Mouse (Mus musculus) adrenal gland, postnatal 25 days (tissue): ENCODE results near the gene Plekhf1. TPM values are rescaled to one million over a fixed set of nuclear protein-coding genes. Genes with fewer than 3 reads are reported as not detected.

ENCODE experiments used
- DNase-seq: peaks from one replicate; pipeline ENCODE4 v3.0.0; 2021; ENCODE audit warnings: mixed read lengths
- long read RNA-seq: library from polyadenylated mRNA; stranded (forward); transcript quantifications from one replicate; pipeline ENCODE4 v2.0.0, GENCODE M21; 2021
- total RNA-seq: library from RNA; stranded (reverse); gene quantifications from 2 replicates; pipeline ENCODE4 v1.2.3, GENCODE M21; 2021

The Plekhf1 gene
- 1.9 and 2.2 TPM in 2 replicates for total RNA-seq
- long read RNA-seq, full-length matches to known transcripts: 15 of 20 reads
- long read RNA-seq, partial matches to known transcripts: 0 of 20 reads
- long read RNA-seq, other reads (novel, unspliced or antisense): 5 of 20 reads

- DNase-seq: peak; percentile 95
Observed at GRCm38 (mm10) chr7:38227900-38228298, at the start of gene Plekhf1. Plekhf1 (minus strand) TSS chr7:38228016.

- no peak for DNase-seq
Observed at GRCm38 (mm10) chr7:38272551-38272950, 44.7 kb upstream of the Plekhf1 start.

GRCm38 (mm10) chr7:38271859-38272258 is 44.0 kb upstream of the Plekhf1 start:
- no peak for DNase-seq

GRCm38 (mm10) chr7:38271511-38271811 is 43.6 kb upstream of the Plekhf1 start:
- no peak for DNase-seq

GRCm38 (mm10) chr7:38270703-38271510 is 43.1 kb upstream of the Plekhf1 start, which contains the start of gene Pop4:
Pop4 (minus strand) TSS chr7:38271423.
- DNase-seq: peak; percentile 92

GRCm38 (mm10) chr7:38267006-38267680 is 39.3 kb upstream of the Plekhf1 start:
- DNase-seq: peak; percentile 47

GRCm38 (mm10) chr7:38262406-38262805 is 34.6 kb upstream of the Plekhf1 start:
- peak; percentile 61 for DNase-seq

GRCm38 (mm10) chr7:38259631-38260030 is 31.8 kb upstream of the Plekhf1 start:
- DNase-seq: no peak

GRCm38 (mm10) chr7:38253441-38253840 is 25.6 kb upstream of the Plekhf1 start:
- no peak for DNase-seq

- DNase-seq: no peak
Observed at GRCm38 (mm10) chr7:38251494-38252216, 23.8 kb upstream of the Plekhf1 start.

GRCm38 (mm10) chr7:38242417-38242816 is 14.6 kb upstream of the Plekhf1 start:
- no peak for DNase-seq

- DNase-seq: no peak
Observed at GRCm38 (mm10) chr7:38237140-38237539, 9.3 kb upstream of the Plekhf1 start.

- DNase-seq: no peak
Observed at GRCm38 (mm10) chr7:38236400-38237105, 8.7 kb upstream of the Plekhf1 start.

GRCm38 (mm10) chr7:38230285-38230684 is 2.5 kb upstream of the Plekhf1 start:
- no peak for DNase-seq

- DNase-seq: no peak
Observed at GRCm38 (mm10) chr7:38228329-38228728, 513 bp upstream of the Plekhf1 start.

GRCm38 (mm10) chr7:38227181-38227899 is 476 bp downstream of the Plekhf1 start:
- DNase-seq: peak; percentile 71

GRCm38 (mm10) chr7:38226226-38226625 is 1.6 kb downstream of the Plekhf1 start:
- no peak for DNase-seq

GRCm38 (mm10) chr7:38224577-38225369 is 3.0 kb downstream of the Plekhf1 start:
- peak; percentile 36 for DNase-seq

GRCm38 (mm10) chr7:38220866-38221265 is 7.0 kb downstream of the Plekhf1 start:
- DNase-seq: no peak

GRCm38 (mm10) chr7:38219526-38219925 is 8.3 kb downstream of the Plekhf1 start:
- DNase-seq: no peak
